Mouse (Mus musculus) thymus, adult 18-20 months (tissue): ENCODE data around the gene Aggf1.
A peak's percentile ranks its signal among the peaks of the same experiment; 100 is the strongest.
"Not testable (repeated sequence)": the region's sequence is repeated elsewhere in the genome, so short reads cannot be mapped to it uniquely, and the experiment has no call there.

Experiments
- DNase-seq, 2 experiments: peaks; one replicate each; pipeline ENCODE4 v3.0.0; 2022; ENCODE audit warnings: mixed read lengths in 2 of 2

Aggf1 gene

DNA sequence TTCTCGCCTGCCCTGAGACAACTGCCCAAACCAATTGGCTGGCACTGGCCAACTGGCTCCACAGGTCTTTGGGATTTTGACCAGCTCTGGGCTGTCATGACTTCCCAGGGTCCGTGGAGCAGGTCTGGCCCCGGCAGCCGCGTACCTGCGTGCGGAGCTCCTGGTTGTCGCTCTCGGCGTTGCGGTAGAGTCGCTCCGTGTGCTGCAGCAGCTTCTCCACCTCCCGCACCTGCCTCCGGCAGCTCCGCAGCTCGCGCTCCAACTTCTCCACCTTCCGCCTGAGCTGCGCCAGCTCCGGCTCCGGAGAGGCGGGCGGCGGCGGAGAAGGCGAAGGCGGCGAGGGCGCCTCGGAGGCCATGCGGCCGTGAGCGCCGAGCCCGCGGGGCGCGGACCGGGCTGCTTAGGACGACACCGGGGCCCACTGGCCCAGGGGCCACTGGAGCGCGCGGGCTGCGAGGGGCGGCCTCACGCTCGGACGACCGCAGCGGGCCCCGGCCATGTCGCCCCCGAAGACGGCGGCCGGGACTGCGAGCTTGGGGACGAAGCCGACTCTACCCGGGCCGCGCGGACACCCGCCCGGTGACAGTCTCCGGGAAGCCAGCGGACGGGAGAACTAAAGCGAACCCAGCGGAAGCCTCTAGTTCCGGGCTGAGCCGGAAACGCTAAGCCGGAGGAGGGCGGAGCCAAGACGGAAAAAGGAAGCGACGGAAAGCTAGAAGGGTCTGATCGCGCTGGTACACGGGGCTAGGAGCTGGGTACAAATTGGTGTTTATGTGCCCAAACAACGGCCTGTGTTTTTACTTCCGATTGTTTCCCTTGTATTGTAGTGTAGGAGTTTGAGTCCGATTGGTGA is at the start of gene Aggf1:
Gene Aggf1 (minus strand): TSS at position 652 of the 853 bp plus-strand sequence.
- DNase-seq, result peak; percentile 82 to 87

DNA sequence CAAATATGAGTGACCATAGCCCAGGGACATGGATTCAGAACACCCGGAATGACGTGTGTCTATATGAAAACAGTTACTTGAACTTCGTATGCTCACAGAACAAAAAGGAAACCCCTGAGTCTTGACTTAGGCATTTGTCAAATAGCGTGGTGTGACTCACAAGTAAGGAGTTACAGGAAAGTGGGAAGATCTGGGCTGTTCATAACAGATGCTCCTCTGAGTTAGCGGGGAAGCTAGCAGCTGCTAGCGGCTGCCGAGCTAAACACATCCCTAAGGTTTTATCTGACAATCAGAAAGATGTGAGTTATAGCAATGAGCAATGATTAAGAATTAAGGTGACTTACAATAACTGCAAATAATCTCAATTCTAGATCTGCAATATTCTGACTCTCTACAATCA is 49.8 kb upstream of the Aggf1 start:
- no peak for DNase-seq

DNA sequence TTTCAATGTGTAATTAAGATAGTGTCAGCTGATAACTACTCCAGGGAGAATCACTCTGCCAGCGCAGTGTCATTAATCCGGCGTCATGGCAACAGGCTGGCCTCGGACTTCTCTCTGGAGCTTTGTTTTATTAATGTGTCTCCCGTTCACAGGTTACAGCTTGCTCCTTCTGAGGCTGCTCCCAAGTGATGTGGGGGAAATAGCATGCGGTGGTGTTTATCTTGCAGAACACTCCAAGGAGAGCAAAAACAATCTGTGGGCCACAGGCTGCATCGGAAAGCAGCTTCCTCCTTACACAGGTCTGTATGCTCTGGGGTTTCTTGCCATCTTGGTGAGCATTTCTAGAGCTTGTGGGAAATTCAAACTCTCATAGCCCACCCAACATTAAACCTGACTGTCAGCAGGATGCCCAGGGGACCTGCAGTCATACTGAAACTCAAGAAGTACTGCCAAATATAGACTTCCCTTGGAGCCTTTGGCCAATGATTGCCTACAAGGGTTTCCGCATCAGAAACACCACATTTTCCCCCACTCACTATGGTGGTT is 44.1 kb upstream of the Aggf1 start:
- DNase-seq, result no peak

DNA sequence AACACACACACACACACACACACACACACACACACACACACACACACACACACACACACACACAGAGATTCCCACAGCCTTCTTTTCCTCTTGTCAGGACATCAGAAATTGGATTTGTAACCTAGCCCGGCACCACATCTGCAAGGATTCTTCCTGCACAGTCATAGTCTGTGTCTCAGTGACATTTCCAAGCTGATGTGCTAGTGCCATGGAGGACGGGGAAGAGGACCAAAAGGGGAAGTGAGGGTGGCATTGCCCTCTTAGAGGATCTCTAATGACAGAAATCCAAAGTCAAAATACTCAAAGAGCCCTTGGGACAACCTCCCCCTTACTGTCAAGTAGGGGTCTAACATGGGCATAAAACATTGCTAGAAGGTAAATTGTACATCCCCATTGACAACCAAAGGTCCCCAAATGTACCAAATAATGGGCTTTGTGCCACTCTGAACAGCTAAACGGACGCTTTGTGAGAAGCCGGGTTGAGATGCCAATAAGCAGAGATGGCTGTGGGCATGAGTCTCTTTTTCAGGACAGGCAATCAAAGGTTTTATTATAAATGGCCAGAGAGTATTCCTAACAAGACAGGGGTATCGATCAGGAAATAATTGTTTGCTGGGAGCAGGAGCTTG is 43.5 kb upstream of the Aggf1 start:
- DNase-seq, result no peak

DNA sequence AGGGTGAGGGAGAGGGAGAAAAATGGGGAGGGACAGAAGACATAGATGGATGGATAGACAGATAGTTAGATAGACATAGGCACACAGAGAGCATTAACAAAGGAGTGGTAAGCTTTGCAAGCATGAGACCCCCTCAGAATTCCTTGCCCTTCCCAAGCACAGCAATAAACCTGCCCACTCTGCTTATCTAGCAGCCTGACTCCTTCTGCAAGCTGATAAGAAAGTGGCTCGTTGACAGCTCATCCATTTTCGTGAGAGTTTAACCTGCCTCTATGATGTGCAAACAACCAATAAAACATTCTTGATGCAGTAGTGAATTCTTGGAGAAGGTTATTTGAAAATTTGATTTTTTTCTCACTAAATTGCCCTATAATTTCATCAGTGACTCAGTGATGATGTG is 37.1 kb upstream of the Aggf1 start:
- DNase-seq, result no peak

DNA sequence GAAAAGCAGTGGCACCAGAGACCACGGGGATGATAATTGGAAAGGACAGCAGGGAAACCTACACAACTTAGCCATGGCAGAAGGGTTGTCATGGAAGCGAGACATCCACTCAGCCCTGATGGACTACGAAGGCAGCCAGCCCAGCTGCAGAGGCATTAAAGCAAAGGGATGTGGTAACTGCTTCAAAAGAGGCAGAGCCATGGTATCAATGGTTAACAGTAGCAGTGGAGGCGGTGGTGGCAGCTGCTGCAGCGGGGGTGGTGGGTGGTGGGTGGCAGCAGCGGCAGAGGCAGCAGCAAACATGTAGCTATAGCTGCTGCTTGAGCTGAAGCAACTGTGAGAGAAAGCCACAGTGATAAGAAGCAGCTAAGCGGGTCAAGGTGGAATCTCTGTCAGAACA is 18.1 kb upstream of the Aggf1 start:
- no peak for DNase-seq

DNA sequence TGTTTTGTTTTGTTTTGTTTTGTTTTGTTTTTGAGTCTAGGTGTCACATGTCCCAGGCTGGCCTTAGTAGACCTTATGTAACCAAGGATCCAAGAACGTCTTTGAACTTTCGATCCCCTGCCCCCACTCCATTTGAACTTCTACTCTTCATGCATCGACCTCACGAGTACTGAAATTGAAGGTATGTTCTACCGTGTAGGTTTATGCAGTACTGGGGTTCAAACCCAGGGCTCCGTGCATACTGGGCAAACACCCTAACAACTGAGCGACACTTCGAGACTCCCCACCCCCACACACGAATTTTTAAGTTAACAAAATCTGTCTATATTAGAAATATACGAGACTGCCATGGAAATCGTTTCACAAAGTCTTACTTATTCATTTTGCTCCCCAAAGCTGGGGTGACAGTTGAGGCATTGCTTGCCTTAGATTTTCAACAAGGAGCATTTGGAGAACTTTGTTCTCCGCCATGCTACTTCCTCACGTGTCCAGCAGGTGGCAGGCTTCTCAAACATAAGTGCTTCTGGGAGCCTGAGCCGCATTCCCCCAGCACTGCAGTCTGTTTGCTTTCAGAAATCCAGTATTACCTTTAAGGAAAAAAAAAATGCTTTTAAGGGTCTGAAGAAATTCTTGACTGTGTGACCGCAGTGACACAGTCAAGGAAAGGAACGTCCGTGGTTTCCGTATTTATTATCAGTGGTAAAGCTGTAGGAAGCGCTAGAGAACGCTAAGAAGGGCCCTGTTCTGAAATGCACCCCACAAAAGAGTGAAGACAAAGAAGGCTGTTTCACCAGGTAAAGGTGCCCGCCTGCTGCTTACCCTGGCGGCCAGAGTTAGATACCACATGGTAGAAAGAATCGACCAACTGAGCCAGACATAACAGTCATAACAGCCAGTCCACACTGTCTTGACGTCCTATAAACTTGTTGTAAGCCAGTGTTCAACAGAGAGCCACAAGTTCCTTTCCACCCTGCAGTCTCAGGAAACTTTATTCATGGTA is 15.0 kb upstream of the Aggf1 start:
- peak; percentile 30 to 35 for DNase-seq

DNA sequence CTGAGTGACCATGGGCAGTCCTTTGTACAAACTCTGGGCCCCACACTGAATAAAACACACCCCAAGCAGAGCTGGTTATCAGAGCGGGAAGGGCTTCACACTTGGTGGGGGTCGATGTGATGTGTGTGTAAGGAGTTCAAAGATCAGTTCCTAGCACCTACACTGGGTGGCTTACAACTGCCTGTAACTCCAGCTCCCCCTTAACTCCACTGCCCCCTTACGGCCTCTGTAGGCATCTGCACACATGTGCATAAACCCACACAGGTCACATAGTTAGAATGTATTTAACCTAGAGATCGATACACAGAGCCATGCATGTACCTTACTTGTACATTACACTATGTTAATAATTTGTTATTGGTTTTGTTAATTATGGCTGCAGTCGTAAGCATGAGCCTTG is 13.1 kb upstream of the Aggf1 start:
- no peak for DNase-seq

DNA sequence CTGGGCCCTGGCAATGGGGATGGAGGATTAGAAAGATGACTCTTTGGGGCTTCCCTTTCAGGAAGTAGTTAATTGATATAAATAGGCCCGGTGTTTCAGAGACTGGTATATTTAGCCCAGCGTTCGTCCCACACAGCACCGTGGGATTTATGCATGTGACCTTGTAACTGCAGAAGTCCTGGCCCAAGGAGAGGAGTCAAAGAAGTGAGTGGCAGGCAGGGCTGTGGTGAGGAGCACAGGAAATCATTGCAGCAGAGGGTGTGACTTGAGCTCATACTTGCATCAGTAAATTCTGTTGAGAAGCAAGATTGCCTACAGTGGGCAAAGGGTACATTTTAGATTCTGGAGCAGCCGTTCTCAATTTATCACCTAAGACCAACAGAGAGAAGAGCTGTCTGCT is 7.3 kb upstream of the Aggf1 start:
- DNase-seq, result no peak

DNA sequence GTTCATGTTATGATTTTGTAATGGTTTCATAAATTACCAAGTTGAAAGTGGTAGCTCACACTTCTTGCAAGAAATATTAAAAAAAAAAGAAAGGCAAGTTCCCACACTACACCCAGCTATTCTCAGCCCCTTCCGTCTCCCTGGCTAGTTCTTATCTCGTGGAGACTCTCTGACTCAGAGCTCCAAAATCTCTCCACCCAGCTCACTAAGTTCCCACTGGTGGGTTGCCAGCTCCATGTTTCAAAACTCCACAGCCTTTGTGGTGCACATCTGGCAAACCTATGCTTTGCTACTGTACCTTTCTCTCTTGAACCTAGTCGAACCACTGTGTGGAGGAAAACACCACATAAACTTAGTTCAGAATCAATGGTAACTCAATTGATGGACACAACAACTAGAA is 3.5 kb upstream of the Aggf1 start:
- no peak for DNase-seq

DNA sequence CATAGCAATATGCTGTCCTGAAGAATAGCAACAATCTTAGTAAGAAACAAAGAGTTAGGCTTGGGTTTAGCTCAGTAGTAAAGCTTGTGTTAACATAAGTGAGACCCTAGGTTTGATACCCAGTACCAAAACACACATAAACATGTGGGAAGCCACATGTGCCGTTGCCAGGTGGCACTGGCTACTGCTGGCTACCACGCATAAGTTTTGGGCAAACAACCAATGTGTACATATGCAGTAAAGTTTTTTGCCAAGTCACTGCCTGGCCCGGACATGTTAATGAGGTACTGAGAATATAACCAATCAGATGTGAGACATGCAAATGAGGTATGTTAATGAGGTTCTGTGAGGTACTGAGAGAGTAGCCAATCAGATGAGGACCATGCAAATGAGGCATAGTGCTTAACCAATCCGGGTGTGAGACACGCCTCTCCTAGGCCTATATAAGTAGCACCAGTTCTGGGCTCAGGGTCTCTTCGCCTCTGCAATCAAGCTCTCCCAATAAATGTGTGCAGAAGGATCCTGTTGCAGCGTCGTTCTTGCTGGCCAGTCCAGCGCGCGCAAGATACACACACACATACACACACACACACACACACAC is 1.6 kb upstream of the Aggf1 start:
- not testable (repeated sequence) for DNase-seq

DNA sequence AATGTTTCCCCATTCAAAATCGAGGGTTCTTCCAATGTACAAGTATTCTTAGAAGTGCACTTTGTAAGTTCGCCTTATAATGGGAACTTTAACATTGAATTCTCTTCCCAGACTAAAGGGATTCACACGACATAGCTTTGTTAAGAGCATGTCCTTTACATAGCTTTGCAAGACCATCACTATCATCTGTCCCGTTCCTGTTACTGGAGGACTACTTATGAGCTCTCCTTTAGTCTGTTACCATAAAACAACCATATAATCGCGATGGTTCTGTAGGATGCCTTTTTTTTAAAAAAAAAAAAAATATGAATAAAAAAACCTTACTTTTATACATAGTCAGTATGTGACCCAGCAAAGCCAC is 382 bp upstream of the Aggf1 start:
- DNase-seq, result no peak

DNA sequence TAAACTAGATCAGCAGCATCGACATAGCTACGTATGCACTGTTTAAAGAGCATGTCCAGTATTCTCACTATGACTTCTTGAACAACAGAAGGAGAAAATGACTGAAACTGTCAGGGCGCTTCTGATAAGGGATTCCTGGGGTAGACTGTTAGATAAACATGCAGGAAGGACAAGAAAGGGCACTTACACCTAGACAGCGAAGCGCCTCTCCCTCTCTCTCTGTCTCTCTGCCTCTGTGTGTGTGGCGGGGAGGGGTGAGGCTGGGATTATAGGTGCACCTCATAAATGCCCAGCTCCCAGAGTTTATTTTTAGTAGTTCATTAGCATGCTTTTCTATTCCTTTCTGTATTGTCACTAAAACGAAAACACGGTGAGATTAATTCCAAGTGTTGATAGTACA is 8.8 kb downstream of the Aggf1 start:
- DNase-seq, result no peak

DNA sequence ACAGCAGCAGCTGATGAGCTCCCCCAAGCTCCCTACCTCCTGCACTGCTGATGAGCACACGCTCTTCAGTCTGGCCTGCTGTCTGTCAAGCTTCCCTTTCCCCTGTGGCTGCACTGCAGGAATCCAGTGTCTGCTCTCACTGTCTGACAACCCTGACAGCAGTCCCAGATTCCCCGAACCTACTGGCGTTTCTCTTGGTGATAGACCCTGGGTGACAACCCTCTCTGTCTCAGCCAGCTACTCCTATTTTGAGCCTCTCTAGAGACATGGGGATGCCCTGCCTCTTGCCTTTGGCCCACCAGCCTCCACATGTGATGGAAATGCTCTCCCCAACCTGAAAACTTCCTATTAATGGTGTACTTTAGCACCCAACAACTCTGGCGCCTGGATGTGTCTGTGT is 11.7 kb downstream of the Aggf1 start:
- DNase-seq, result no peak

DNA sequence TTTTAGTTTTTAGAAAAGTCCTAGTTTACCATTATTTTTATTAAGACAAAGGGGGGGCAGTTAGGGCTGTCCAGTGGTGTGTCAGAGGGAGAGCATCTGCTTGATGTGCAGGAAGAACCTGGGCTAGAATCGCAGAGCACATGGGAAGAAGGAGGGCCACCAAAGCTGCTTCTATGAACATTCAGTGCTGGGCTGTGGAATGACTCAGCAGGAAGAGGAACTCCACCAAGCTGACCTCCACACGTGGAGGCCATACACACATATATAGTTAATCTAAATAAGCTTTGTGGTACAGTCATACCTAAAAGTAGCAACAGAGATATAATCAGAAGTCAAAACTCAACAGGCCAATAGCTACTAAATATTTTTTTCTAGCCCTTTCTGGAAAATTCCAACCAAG is 16.9 kb downstream of the Aggf1 start:
- no peak for DNase-seq

DNA sequence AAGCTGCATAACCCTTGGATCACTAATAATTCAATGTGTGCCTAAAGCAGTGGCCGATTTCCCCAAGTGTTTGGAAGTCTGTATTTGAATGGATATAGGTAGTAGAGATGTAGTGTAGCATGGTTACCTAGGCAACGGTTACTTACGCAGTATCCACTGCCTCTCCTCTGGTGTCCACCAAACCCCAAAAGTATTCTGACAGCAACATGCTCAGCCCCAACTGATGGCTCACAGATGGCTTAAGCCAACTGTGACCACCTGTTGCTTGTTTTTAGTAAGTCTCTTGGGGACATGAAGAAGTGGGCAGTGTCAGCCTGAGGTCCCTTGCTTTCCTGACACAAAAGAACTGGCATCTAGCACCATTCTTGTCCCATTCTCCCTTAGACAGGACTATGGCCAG is 26.7 kb downstream of the Aggf1 start:
- DNase-seq, result no peak

DNA sequence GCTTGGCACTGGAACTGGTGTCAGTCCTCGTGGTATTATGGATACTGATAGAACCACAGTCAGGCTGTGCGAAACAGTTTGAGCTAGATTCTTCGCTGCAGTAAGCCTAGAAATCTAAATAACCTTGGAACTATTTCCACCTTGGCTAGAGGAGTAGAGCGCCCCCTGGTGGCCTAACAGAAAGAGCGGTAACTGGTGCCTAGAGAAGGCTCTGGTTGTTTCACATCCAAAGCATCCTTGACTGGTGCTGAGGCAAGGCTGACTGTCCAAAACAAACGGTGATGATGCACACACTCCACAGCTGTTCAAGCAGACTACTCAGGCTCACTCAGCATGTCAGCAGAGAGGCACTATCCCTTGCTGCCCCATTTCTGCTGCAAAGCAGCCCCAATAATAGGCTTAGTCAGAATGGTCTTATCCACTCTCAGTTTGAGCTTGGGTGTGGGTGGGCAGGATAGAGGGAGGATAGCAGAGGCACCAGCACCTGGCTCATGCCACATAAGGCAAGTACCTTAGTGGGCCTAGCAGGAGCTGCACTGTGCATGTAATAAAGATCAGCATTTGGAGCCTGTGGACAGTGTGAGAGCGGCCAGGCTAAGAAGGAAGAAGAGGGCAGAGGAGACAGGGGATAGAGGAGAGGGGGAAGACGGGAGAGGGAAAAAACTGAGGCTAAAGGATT is 28.0 kb downstream of the Aggf1 start:
- DNase-seq, result peak in 1 of 2 experiments; percentile 13

DNA sequence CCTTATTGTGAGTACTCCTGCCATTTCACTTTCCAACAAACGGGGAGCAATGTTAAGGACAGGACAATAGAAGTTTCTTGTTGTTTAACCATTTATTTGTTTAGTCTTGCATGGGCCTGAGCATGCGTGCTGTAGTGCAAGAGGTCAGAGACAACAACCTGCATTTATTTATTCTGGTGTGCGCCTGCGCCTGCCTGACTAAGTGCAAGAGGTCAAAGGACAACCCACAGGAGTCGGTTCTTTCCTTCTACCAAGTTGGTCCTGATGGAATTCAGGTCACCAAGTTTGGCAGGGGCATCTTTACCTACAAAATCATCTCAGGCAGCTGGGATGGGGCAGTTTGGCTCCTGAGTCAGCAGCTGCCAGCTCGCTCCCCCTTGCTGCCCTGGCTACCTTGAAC is 29.3 kb downstream of the Aggf1 start:
- no peak for DNase-seq

DNA sequence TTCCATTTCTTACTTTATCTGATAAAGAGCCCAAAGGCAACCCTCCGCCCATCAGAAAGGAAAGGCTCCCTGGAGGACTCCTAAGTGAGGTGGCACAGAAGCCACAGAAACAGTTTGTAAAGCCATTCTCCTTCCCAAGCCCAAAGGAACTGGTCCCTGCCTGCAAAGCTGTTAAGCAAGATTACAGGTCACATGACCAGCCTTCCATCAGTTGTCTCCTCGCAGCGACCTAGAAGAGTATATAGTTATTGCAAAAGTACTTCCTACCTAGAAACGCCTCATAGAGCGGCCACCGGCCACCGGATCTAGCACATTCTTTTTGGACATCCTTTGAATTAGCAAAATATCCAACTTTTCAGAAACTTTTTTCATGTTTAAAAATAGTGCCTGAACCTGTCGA is 31.7 kb downstream of the Aggf1 start:
- DNase-seq, result no peak

DNA sequence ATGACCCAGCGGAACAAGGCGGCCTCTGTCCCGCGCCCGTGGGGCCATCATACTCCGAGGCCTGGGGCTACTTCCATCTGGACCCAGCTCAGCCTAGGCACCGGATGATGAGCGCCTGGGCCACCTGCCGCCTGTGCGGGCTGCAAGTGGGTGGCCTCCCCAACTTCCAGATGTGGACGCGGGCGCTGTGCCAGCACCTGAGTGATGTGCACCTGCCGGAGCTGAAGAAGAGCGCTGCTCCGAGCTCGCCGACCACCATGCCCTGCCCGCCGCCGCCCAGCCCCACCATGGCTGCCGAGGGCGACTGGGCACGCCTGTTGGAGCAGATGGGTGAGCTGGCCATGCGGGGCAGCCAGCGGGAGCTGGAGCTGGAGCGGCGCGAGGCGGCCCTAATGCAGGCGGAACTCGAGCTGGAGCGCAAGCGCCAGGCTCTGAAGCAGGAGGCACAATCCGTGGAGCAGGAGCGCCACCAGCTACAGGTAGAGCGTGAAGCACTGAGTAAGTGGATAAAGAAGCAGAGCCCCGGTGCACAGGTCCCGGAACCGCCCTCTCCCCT is 39.0 kb downstream of the Aggf1 start:
- DNase-seq, result no peak

DNA sequence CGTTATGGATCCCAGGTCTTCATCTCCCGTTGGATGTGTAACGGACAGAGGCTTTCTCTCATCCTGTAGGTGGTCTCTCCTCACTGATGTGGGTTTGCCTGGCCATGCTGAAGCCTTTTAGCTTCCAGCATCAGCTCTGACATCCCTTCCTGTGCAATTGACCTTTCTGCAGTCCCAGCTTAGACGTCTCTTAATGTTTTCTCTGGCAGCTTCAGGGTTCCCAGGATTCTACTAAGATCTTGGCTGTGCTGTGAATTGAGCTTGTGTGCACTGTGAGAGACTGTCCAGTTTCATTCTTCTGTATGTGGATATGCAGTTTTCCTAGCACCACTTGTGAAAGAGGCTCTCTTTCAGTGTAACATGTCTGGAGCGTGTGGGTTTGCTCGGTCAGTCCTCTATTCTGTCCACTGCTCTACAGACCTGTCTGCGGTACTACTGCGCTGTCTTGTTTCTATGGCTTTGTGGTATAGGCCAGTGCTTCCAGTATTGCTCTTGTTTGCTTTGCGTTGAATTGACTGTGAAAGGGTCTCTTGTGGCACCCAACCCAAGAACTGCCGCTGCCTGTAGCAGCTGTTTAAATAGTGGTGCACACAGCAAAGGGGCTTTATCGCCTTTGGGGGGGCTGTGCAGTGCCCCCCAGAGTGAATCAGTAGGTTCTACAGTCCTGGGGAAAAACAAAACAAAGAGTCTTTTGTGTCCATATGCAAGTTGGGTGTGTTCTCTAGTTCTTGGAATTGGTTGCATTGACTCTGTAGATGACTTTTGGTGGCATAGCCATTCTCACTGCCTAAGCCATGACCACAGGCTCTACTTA is 42.9 kb downstream of the Aggf1 start:
- DNase-seq, result no peak
